Mouse (Mus musculus) embryo, embryonic 9.5 days (tissue): Measurements from ENCODE around the gene Pnma1.

ENCODE experiments used
- DNase-seq: peaks from one replicate; pipeline ENCODE4 v3.0.0-alpha.2; 2017; ENCODE audit errors: extremely low spot score

Pnma1 gene

DNA sequence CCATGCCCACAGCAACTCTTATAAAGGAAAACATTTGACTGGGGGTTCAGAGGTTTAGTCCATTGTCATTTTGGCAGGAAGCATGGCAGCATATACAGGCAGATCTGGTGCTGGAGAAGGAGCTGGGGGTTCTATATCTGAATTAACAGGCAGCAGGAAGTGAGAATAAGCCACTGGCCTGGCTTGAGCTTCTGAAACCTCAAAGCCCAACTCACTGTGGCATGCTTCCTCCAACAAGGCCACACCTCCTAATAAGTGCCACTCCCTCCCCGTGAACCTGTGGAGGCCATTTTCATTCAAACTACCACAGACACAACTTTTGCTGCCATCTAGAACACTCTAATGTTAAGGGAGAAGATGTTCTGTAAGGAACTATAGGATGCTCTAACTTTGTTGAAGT is 40.6 kb downstream of the Pnma1 start:
- no peak for DNase-seq

DNA sequence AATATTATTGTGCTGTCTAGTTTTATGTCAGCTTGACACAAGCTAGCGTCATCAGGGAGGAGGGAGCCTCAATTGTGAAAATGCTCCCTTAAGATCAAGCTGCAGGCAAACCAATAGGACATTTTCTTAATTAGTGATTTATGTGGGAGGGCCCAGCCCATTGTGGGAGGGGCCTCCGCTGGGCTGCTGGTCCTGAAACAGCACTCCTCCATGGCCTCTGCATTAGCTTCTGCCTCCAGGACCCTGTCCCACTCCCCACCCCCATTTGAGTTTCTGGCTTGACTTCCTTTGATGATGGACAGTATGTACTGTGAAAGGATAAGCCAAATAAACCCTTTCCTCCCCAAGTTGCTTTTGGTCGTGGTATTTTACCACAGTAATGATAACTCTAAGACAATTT is 41.3 kb downstream of the Pnma1 start:
- DNase-seq, result no peak

DNA sequence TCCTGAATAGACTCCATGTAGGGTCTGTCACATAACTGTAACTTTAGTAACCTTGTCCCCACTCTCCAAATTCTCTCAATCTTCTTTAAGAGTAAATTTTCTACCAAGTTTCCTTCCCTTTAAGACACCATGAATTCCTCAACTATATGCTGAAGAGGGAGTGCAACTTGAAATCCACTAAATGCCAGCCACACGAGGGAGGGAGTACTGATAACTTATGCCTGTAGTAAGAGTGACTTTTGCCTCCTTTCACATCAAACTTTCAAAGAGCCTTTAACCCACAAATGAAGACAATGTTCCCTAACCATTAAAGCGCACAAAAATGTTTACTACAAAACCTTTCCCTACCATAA is 46.8 kb downstream of the Pnma1 start:
- peak; percentile 8 for DNase-seq

DNA sequence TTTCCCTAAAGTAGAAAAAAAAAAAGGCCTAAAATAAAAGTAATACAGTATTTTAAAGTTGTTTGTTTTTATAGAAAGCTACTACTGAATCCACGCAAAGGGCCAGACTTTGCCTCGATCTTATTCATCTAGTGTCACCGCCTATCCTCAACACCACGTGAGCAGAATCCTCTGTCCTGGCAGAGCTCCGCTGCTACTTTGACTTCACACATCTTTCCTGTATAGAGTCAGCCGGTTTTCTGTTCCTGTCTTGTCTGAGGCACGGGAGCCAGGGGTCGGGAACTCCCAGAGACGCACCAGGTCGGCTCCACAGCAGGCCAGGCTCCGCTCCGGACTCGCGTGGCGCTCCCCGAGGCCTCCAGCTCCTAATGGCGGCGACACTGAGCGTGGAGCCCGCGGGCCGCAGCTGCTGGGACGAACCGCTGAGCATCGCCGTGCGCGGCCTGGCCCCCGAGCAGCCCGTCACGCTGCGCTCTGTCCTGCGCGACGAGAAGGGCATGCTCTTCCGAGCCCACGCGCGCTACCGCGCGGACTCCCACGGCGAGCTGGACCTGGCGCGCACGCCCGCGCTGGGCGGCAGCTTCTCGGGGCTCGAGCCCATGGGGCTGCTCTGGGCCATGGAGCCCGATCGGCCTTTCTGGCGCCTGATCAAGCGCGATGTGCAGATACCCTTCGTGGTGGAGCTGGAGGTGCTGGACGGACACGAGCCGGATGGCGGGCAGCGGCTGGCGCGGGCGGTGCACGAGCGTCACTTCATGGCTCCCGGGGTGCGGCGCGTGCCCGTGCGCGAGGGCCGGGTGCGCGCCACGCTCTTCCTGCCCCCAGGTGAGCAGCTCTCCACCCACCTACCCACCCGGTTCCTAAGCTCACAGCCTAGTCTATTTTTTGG is 47.4 kb downstream of the Pnma1 start, which contains the start of gene Acot6:
TSS of gene Acot6 (plus strand) at position 51 of the 889 bp plus-strand sequence.
- peak; percentile 59 for DNase-seq

DNA sequence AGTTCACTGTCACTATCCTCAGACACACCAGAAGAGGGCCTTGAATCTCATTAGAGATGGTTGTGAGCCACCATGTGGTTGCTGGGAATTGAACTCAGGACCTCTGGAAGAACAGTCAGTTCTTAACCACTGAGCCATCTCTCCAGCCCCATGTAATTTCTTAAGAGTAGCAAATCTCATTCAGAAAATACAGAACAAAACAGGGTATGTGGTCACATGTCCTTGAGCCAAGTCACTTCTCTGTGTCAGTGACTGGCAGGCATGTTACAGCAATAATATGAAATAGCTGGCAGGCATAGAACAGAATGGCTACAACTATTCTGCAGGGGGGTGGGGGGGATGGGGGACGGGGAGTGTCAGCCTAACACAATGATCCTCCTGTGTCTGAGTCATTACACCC is 48.2 kb downstream of the Pnma1 start:
- DNase-seq, result no peak

DNA sequence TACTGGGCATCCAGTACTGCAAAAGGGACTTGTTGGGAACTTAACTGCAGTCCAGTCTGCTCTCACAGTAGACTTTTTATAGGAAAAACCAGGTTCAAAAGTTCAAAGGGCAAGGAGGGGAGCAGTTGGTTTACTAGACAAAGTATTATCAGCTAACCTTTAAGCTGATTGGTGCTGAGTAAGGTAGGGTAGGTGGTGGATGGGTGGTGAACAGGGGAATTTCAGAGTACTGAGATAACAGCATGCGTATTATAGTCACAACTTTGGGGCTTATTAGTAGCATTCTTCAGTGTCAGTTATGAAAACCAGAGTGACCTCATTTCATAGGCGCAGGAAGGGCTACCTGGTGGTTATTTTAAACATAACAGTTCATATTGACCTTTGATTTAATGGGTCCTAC is 48.7 kb downstream of the Pnma1 start:
- no peak for DNase-seq
